Mouse (Mus musculus) testis, adult 2 months (tissue): ENCODE data around the gene Angptl2.

ENCODE experiments used
- CTCF ChIP-seq: fragments of 200-500 bp; IDR thresholded peaks from 2 replicates; pipeline ENCODE4 v1.5.1; 2012; ENCODE audit warnings: low read depth, mild to moderate bottlenecking, inconsistent platforms, low read length, moderate library complexity; ENCODE audit not compliant: control insufficient read depth, insufficient read depth, insufficient replicate concordance
- POLR2A ChIP-seq: fragments of 200-500 bp; IDR thresholded peaks from 2 replicates; pipeline ENCODE4 v1.6.1; 2012; ENCODE audit warnings: low read depth, mild to moderate bottlenecking, inconsistent platforms, low read length, moderate library complexity; ENCODE audit not compliant: control insufficient read depth

GRCm38 (mm10) chr2:33215700-33216509 lies at the start of gene Angptl2:
- no peak for TF ChIP-seq CTCF
- no peak for TF ChIP-seq POLR2A
